Mouse (Mus musculus) MEL (cell line): ENCODE data around the gene Oxt. TPM values are rescaled to one million over a fixed set of nuclear protein-coding genes. Genes with fewer than 3 reads are reported as not detected.

Experiments used
- DNase-seq: peaks from one replicate; pipeline ENCODE4 v3.0.0; 2011; ENCODE audit warnings: low read depth, low spot score
- H3K27ac ChIP-seq: 2 replicates; pipeline ENCODE4 v1.5.1; 2012; ENCODE audit warnings: low read depth, mild to moderate bottlenecking, control low read depth, low read length, moderate library complexity; ENCODE audit not compliant: control insufficient read depth
- H3K27me3 ChIP-seq, 2 experiments: fragments of 150-350 bp in 1 of 2; sonication (generic) in 1 of 2; 2 replicates each; pipeline ENCODE4 v1.6.1; 2012; ENCODE audit warnings: low read length in 2 of 2, mild to moderate bottlenecking in 2 of 2, improper control_type of control experiment in 1 of 2, moderate library complexity in 1 of 2; ENCODE audit not compliant: insufficient read depth in 2 of 2, control insufficient read depth in 1 of 2
- H3K36me3 ChIP-seq, 2 experiments: 2 replicates each; pipeline ENCODE4 v1.6.1; 2012 to 2014; ENCODE audit warnings: low read length in 2 of 2, improper control_type of control experiment in 1 of 2, inconsistent platforms in 1 of 2, mild to moderate bottlenecking in 1 of 2; ENCODE audit not compliant: insufficient read depth in 2 of 2, control insufficient read depth in 1 of 2
- H3K4me1 ChIP-seq, 2 experiments: fragments of 150-350 bp in 1 of 2; sonication (generic) in 1 of 2; 2 replicates each; pipeline ENCODE4 v1.6.1; 2012; ENCODE audit warnings: low read length in 2 of 2, improper control_type of control experiment in 1 of 2, mild to moderate bottlenecking in 1 of 2; ENCODE audit not compliant: insufficient read depth in 2 of 2, control insufficient read depth in 1 of 2
- H3K4me3 ChIP-seq, 2 experiments: fragments of 150-350 bp in 1 of 2; sonication (generic) in 1 of 2; 2 replicates each; pipeline ENCODE4 v1.5.1; 2012; ENCODE audit warnings: low read depth in 2 of 2, low read length in 2 of 2, mild to moderate bottlenecking in 2 of 2, moderate library complexity in 2 of 2, control low read depth in 1 of 2, improper control_type of control experiment in 1 of 2; ENCODE audit not compliant: control insufficient read depth in 1 of 2, insufficient read depth in 1 of 2
- H3K79me2 ChIP-seq: 2 replicates; pipeline ENCODE4 v1.6.1; 2012; ENCODE audit warnings: mild to moderate bottlenecking, low read length, moderate library complexity; ENCODE audit not compliant: control insufficient read depth, poor library complexity, insufficient read depth
- H3K9ac ChIP-seq: 2 replicates; pipeline ENCODE4 v1.6.1; 2012; ENCODE audit warnings: low read depth, mild to moderate bottlenecking, control low read depth, low read length, moderate library complexity; ENCODE audit not compliant: control insufficient read depth, poor library complexity, severe bottlenecking
- H3K9me3 ChIP-seq: fragments of 150-350 bp; sonication (generic); replicated peaks from 2 replicates; pipeline ENCODE4 v1.6.1; 2012; ENCODE audit warnings: mild to moderate bottlenecking, low read length, improper control_type of control experiment, moderate library complexity; ENCODE audit not compliant: insufficient read depth
- BHLHE40 ChIP-seq: IDR thresholded peaks from 2 replicates; pipeline ENCODE4 v1.6.1; 2012; ENCODE audit warnings: low read depth, mild to moderate bottlenecking, inconsistent platforms, low read length, improper control_type of control experiment, borderline replicate concordance
- CHD1 ChIP-seq: IDR thresholded peaks from 2 replicates; pipeline ENCODE4 v1.6.1; 2012; ENCODE audit warnings: low read depth, mild to moderate bottlenecking, inconsistent platforms, low read length, improper control_type of control experiment
- CHD2 ChIP-seq: IDR thresholded peaks from 2 replicates; pipeline ENCODE4 v1.6.1; 2011; ENCODE audit warnings: low read length, improper control_type of control experiment
- E2F4 ChIP-seq: IDR thresholded peaks from 2 replicates; pipeline ENCODE4 v1.6.1; 2011; ENCODE audit warnings: low read depth, low read length, improper control_type of control experiment, borderline replicate concordance
- ELF1 ChIP-seq: IDR thresholded peaks from 2 replicates; pipeline ENCODE4 v1.6.1; 2014; ENCODE audit warnings: low read depth, mild to moderate bottlenecking, inconsistent platforms, low read length, improper control_type of control experiment, moderate library complexity
- EP300 ChIP-seq, 2 experiments: IDR thresholded peaks; 2 replicates each; pipeline ENCODE4 v1.6.1; 2011; ENCODE audit warnings: improper control_type of control experiment in 2 of 2, low read length in 2 of 2, low read depth in 1 of 2, mild to moderate bottlenecking in 1 of 2
- GABPA ChIP-seq: IDR thresholded peaks from 2 replicates; pipeline ENCODE4 v1.6.1; 2012; ENCODE audit warnings: low read depth, mild to moderate bottlenecking, inconsistent platforms, low read length, improper control_type of control experiment, moderate library complexity
- JUND ChIP-seq: IDR thresholded peaks from 2 replicates; pipeline ENCODE4 v1.6.1; 2011; ENCODE audit warnings: low read depth, mild to moderate bottlenecking, improper control_type of control experiment, low read length
- MAFK ChIP-seq: IDR thresholded peaks from 2 replicates; pipeline ENCODE4 v1.6.1; 2011; ENCODE audit warnings: low read depth, mild to moderate bottlenecking, low read length, improper control_type of control experiment, borderline replicate concordance
- MAX ChIP-seq: IDR thresholded peaks from 2 replicates; pipeline ENCODE4 v1.6.1; 2011; ENCODE audit warnings: low read length, improper control_type of control experiment
- MYC ChIP-seq: IDR thresholded peaks from 2 replicates; pipeline ENCODE4 v1.6.1; 2011; ENCODE audit warnings: low read depth, mild to moderate bottlenecking, low read length, improper control_type of control experiment, moderate library complexity
- NELFE ChIP-seq: IDR thresholded peaks from 2 replicates; pipeline ENCODE4 v1.6.1; 2011; ENCODE audit warnings: low read depth, low read length, improper control_type of control experiment
- POLR2A ChIP-seq, 2 experiments: IDR thresholded peaks; 2 replicates each; pipeline ENCODE4 v1.6.1; 2011 to 2012; ENCODE audit warnings: low read length in 2 of 2, mild to moderate bottlenecking in 2 of 2, control low read depth in 1 of 2, improper control_type of control experiment in 1 of 2, low read depth in 1 of 2, moderate library complexity in 1 of 2; ENCODE audit not compliant: control insufficient read depth in 1 of 2, insufficient read depth in 1 of 2, poor library complexity in 1 of 2
- POLR2AphosphoS2 ChIP-seq: IDR thresholded peaks from 2 replicates; pipeline ENCODE4 v1.6.1; 2011; ENCODE audit warnings: low read length, improper control_type of control experiment
- POLR2AphosphoS5 ChIP-seq: IDR thresholded peaks from 2 replicates; pipeline ENCODE4 v1.6.1; 2012; ENCODE audit warnings: low read depth, borderline replicate concordance, mild to moderate bottlenecking, inconsistent platforms, low read length, moderate library complexity, mixed read lengths
- RAD21 ChIP-seq: IDR thresholded peaks from 2 replicates; pipeline ENCODE4 v1.6.1; 2011; ENCODE audit warnings: mild to moderate bottlenecking, low read depth, low read length, improper control_type of control experiment
- SIN3A ChIP-seq: IDR thresholded peaks from 2 replicates; pipeline ENCODE4 v1.6.1; 2012; ENCODE audit warnings: low read length, improper control_type of control experiment, inconsistent platforms
- TAL1 ChIP-seq: IDR thresholded peaks from 2 replicates; pipeline ENCODE4 v1.6.1; 2012; ENCODE audit warnings: mild to moderate bottlenecking, inconsistent platforms, low read length, moderate library complexity, mixed read lengths
- TCF12 ChIP-seq: IDR thresholded peaks from 2 replicates; pipeline ENCODE4 v1.6.1; 2014; ENCODE audit warnings: low read depth, mild to moderate bottlenecking, inconsistent platforms, low read length, improper control_type of control experiment, moderate library complexity
- USF1 ChIP-seq: IDR thresholded peaks from 2 replicates; pipeline ENCODE4 v1.6.1; 2014; ENCODE audit warnings: low read depth, mild to moderate bottlenecking, inconsistent platforms, low read length, improper control_type of control experiment, moderate library complexity
- USF2 ChIP-seq, 2 experiments: IDR thresholded peaks; 2 replicates each; pipeline ENCODE4 v1.6.1; 2011 to 2012; ENCODE audit warnings: improper control_type of control experiment in 2 of 2, low read length in 2 of 2, borderline replicate concordance in 1 of 2, inconsistent platforms in 1 of 2, low read depth in 1 of 2, mild to moderate bottlenecking in 1 of 2; ENCODE audit not compliant: insufficient read depth in 1 of 2
- ZC3H11A ChIP-seq: IDR thresholded peaks from 2 replicates; pipeline ENCODE4 v1.6.1; 2012; ENCODE audit warnings: low read depth, mild to moderate bottlenecking, inconsistent platforms, low read length, improper control_type of control experiment
- ZKSCAN1 ChIP-seq: IDR thresholded peaks from 2 replicates; pipeline ENCODE4 v1.6.1; 2012; ENCODE audit warnings: low read depth, mild to moderate bottlenecking, inconsistent platforms, low read length, improper control_type of control experiment, moderate library complexity
- ZMIZ1 ChIP-seq: IDR thresholded peaks from 2 replicates; pipeline ENCODE4 v1.6.1; 2012; ENCODE audit warnings: low read depth, mild to moderate bottlenecking, inconsistent platforms, low read length, improper control_type of control experiment, moderate library complexity
- ZNF384 ChIP-seq: IDR thresholded peaks from 2 replicates; pipeline ENCODE4 v1.6.1; 2012; ENCODE audit warnings: low read depth, mild to moderate bottlenecking, inconsistent platforms, low read length, improper control_type of control experiment
- polyA plus RNA-seq, 2 experiments: library from polyadenylated mRNA; stranded (reverse) in 1 of 2; unstranded in 1 of 2; fragments of >175 nt in 1 of 2; fragments of >200 nt in 1 of 2; gene quantifications; 2 replicates each; pipeline versions ENCODE4 v1.2.1 to v1.2.4; 2012; ENCODE audit warnings: low replicate concordance in 2 of 2, low read depth in 1 of 2; ENCODE audit not compliant: insufficient read length in 2 of 2, insufficient read depth in 1 of 2, missing spikeins in 1 of 2
- total RNA-seq: library from RNA; depleted of rRNA; stranded (reverse); fragments of 300-350 nt; gene quantifications from 2 replicates; pipeline ENCODE4 v1.2.3, GENCODE M21; 2012

Oxt gene
- total and polyA plus RNA-seq, 3 experiments = 0.14 TPM; not detected in 2

DNA sequence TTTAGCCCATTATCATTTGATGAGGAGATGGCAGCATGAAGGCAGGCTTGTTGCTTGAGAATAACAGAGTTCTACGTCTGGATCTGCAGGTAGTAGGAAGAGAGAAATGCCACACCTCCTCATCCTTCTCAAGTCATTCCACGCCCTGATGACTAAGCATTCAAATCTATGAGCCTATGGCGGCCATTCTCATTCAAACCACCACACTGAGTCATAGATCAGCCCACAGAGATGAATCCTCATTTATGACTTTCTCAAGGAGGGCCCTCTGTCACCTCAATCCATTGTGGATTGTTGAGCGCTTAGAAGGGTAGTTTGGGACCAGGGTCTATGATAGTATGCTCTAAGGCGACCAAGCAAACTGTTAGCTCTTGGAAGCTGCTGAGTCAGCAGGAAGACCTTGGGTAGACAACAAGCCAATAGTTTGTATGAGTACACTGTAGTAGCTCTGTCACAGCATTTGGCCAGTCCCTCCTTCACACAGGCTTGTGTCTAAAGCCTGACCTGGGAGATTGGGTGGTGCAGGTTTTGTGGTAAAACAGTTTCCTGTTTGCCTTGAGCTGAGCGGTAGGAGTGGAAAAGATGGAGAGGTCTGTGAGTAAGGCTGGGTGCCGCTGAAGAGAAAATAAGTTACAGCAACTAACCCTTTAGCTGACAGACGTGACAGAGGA lies 37.0 kb upstream of the Oxt start:
- Histone ChIP-seq H3K27me3 (no peaks in the 10 kb centered on the region), H3K79me2 (no peaks in the 10 kb centered on the region), H3K27ac (peak overlapping the region; percentile 45; the same call in 1 of the 2 replicates), H3K9ac (no peak overlapping the region), H3K4me1 (peaks cover 2 to 13% of the 10 kb centered on the region in 2 experiments), H3K36me3 (peaks cover 2 to 7% of the 10 kb centered on the region in 2 experiments; a peak in 2 of 4 replicates), H3K4me3 (no peak overlapping the region), H3K9me3 (no peaks in the 10 kb centered on the region)
- TF ChIP-seq POLR2A (IDR thresholded peaks at IDR 0.05; ENCODE audit: control insufficient read depth in 1 of 2, insufficient read depth in 1 of 2, low read depth in 1 of 2, low read length in 2 of 2, poor library complexity in 1 of 2) (no peak), GABPA (no peak), MAFK (peak; percentile 93), SIN3A (0 out of 2 replicates have a peak, but pooled peaks have one; percentile 18), CHD2 (no peak), EP300 (IDR thresholded peaks at IDR 0.05; ENCODE audit: low read depth in 1 of 2, low read length in 2 of 2) (peak in 1 of 2 experiments; percentile 19; a peak in 1 of 4 replicates)
- peak; percentile 54 for DNase-seq

DNA sequence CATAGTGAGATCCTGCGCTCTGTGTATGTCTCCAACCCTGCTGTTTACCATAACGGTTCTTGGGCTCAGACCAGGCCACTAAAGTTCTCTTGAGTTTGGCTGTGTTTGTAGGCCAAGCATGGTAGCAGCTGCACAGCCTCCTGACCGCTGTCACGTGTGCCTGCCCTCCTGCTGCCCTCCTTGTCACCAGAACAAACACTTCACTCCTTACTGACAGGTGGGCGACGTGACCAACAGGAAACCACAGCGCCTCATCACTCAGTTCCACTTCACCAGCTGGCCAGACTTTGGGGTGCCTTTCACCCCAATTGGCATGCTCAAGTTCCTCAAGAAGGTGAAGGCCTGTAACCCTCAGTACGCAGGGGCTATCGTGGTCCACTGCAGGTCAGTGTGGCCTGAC lies 35.7 kb upstream of the Oxt start:
- H3K79me2 ChIP-seq = no peaks in the 10 kb centered on the region
- no peak overlapping the region for H3K4me3 ChIP-seq
- no peaks in the 10 kb centered on the region for H3K27me3 ChIP-seq
- no peaks in the 10 kb centered on the region for H3K9me3 ChIP-seq
- H3K9ac ChIP-seq = no peak overlapping the region
- DNase-seq = no peak
- peaks cover 2 to 13% of the 10 kb centered on the region in 2 experiments for H3K4me1 ChIP-seq
- H3K27ac ChIP-seq = no peak overlapping the region
- TF ChIP-seq GABPA (no peak), RAD21 (no peak), POLR2AphosphoS2 (no peak), NELFE (no peak), ZC3H11A (no peak), TCF12 (no peak), ELF1 (no peak), BHLHE40 (no peak)
- TF ChIP-seq, all 39 proteins: peak for 0
- peaks cover 2 to 8% of the 10 kb centered on the region in 2 experiments; a peak in 3 of 4 replicates for H3K36me3 ChIP-seq

DNA sequence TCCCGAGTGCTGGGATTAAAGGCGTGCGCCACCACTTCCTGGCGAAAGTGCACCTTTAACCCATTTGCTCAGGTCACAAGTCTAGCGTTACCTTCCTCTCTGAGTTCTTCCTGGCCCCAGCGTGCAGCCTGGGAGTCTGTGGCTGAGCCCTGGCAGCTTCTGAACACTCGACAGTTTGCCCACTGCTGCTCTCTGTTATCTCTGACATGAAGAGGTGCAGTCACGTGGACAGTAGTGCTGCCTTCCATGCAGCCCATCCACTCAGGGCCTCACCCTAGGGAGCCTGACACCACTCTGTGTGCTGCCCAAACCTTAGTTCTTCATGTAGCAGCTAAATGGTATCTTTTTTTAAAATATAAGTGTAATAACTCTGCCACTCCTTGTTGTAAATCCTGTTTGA lies 29.0 kb upstream of the Oxt start:
- DNase-seq = peak; percentile 71
- Histone ChIP-seq H3K79me2 (no peaks in the 10 kb centered on the region), H3K27ac (peak overlapping the region; percentile 9; the same call in 1 of the 2 replicates), H3K27me3 (no peaks in the 10 kb centered on the region), H3K4me1 (peaks cover 4 to 14% of the 10 kb centered on the region in 2 experiments; a peak in 2 of 4 replicates), H3K4me3 (no peak overlapping the region), H3K36me3 (peaks cover 5 to 11% of the 10 kb centered on the region in 2 experiments), H3K9ac (no peak overlapping the region), H3K9me3 (no peaks in the 10 kb centered on the region)
- TF ChIP-seq CHD1 (no peak), ZNF384 (no peak), USF1 (peak; percentile 95), MAX (peak; percentile 85), MYC (no peak), RAD21 (no peak), MAFK (no peak), TAL1 (no peak), E2F4 (no peak), ZKSCAN1 (no peak), JUND (no peak), USF2 (IDR thresholded peaks at IDR 0.05; ENCODE audit: borderline replicate concordance in 1 of 2, insufficient read depth in 1 of 2, low read depth in 1 of 2, low read length in 2 of 2) (peak in 1 of 2 experiments; percentile 73; a peak in 2 of 4 replicates), BHLHE40 (peak; percentile 86), ZMIZ1 (no peak), POLR2AphosphoS5 (no peak), SIN3A (no peak)
